Mouse (Mus musculus): Measurements from ENCODE around the gene Gm20498. TPM values are rescaled to one million over a fixed set of nuclear protein-coding genes. Genes with fewer than 3 reads are reported as not detected.

Gm20498 gene
- polyA plus RNA-seq, 1 experiment = 30.2 TPM

DNA sequence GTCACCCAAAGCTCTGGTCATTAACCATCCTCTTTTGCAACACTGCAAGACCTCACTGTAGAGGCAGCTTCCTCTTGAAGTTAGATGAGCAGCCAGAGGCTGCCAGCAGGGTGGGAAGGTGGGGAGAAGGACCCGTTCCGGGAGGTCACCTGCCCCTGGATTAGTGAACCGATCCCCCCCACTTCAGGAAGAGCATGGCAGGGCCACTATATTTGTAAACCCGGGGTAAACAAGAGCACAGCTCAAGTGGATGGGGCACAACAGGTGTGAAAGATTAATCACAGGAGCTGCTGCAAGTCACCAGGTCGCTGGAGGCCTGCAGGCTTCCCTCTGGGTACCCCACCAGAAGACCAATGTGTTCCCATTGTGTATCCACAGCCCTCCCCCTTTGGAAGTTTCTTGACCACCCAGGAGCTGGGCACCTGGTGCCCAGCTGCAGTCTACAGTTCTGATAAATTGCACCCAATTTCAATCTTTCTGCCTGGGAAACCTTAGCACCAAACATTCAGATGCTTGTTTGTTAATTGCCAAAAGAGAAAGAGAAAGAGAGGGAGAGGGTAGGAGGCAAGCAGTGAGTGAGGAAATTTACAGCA lies 201.6 kb downstream of the Gm20498 start:
- TF ChIP-seq MYOD1 (IDR thresholded peaks at IDR 0.05; ENCODE audit: control insufficient read depth, insufficient read length, low read depth) (no peak), FOSL1 (IDR thresholded peaks at IDR 0.05; ENCODE audit: insufficient read depth, low read length, poor library complexity, severe bottlenecking) (no peak), MAX (IDR thresholded peaks at IDR 0.05) (no peak), CEBPB (IDR thresholded peaks at IDR 0.05; ENCODE audit: low read depth) (no peak), CTCF (IDR thresholded peaks at IDR 0.05; ENCODE audit: control insufficient read depth, insufficient read depth, insufficient read length) (no peak), USF1 (IDR thresholded peaks at IDR 0.05; ENCODE audit: low read depth) (no peak), MYOG (IDR thresholded peaks at IDR 0.05; ENCODE audit: control insufficient read depth, extremely low read depth, insufficient read length) (no peak)
- Histone ChIP-seq H3K79me3 (ENCODE audit: low read depth) (no peaks in the 10 kb centered on the region), H3K4me3 (ENCODE audit: insufficient read depth, poor library complexity, severe bottlenecking) (no peak overlapping the region), H3K36me3 (ENCODE audit: control insufficient read depth, insufficient read depth) (no peaks in the 10 kb centered on the region), H3ac (ENCODE audit: control insufficient read depth, insufficient read length, low read depth) (no peak overlapping the region), H3K27me3 (ENCODE audit: control insufficient read depth, insufficient read depth, insufficient read length) (peaks cover 36% of the 10 kb centered on the region), H3K79me2 (ENCODE audit: control insufficient read depth, insufficient read depth) (no peaks in the 10 kb centered on the region)

GRCm38 (mm10) chr12:81324991-81325390 lies 207.7 kb downstream of the Gm20498 start:
- Histone ChIP-seq H3K27me3 (ENCODE audit: control insufficient read depth, insufficient read depth, insufficient read length) (peaks cover 2% of the 10 kb centered on the region), H3K4me3 (ENCODE audit: insufficient read depth, poor library complexity, severe bottlenecking) (no peak overlapping the region)
- no peak for TF ChIP-seq CEBPB (IDR thresholded peaks at IDR 0.05; ENCODE audit: low read depth)
- no peak for TF ChIP-seq FOSL1 (IDR thresholded peaks at IDR 0.05; ENCODE audit: insufficient read depth, low read length, poor library complexity, severe bottlenecking)
- no peak for TF ChIP-seq MYOD1 (IDR thresholded peaks at IDR 0.05; ENCODE audit: control insufficient read depth, insufficient read length, low read depth)
- no peak for TF ChIP-seq CTCF (IDR thresholded peaks at IDR 0.05; ENCODE audit: control insufficient read depth, insufficient read depth, insufficient read length)
- no peak for TF ChIP-seq MAX (IDR thresholded peaks at IDR 0.05)
- no peak for TF ChIP-seq MYOG (IDR thresholded peaks at IDR 0.05; ENCODE audit: control insufficient read depth, extremely low read depth, insufficient read length)
- no peak for TF ChIP-seq USF1 (IDR thresholded peaks at IDR 0.05; ENCODE audit: low read depth)

DNA sequence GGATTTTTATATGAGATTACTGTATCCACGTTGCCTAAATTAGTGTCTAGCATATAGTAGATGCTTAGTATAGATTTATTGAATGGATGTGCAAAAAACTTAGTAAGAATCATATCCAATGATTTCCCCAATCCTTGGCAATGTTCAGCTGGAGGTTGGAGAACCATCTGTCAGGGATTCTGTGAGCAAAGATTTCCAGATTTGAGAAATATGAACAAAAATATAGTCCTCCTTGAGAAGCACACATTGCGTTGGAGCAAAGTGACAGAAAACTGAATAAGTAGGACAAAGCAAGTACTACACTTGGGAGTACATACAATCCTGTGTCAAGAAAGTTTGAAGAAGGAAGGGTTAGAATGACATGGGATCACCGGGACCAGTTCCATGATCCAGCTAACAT lies 208.6 kb downstream of the Gm20498 start:
- Histone ChIP-seq H3K4me3 (ENCODE audit: insufficient read depth, poor library complexity, severe bottlenecking) (no peak overlapping the region), H3K79me2 (ENCODE audit: control insufficient read depth, insufficient read depth) (no peaks in the 10 kb centered on the region), H3K27me3 (ENCODE audit: control insufficient read depth, insufficient read depth, insufficient read length) (peaks cover 4% of the 10 kb centered on the region), H3K36me3 (ENCODE audit: control insufficient read depth, insufficient read depth) (no peaks in the 10 kb centered on the region), H3K79me3 (ENCODE audit: low read depth) (no peaks in the 10 kb centered on the region), H3ac (ENCODE audit: control insufficient read depth, insufficient read length, low read depth) (no peak overlapping the region)
- no peak for TF ChIP-seq CTCF (IDR thresholded peaks at IDR 0.05; ENCODE audit: control insufficient read depth, insufficient read depth, insufficient read length)
- no peak for TF ChIP-seq USF1 (IDR thresholded peaks at IDR 0.05; ENCODE audit: low read depth)
- no peak for TF ChIP-seq CEBPB (IDR thresholded peaks at IDR 0.05; ENCODE audit: low read depth)
- TF ChIP-seq FOSL1 (IDR thresholded peaks at IDR 0.05; ENCODE audit: insufficient read depth, low read length, poor library complexity, severe bottlenecking) = no peak
- no peak for TF ChIP-seq MYOD1 (IDR thresholded peaks at IDR 0.05; ENCODE audit: control insufficient read depth, insufficient read length, low read depth)
- TF ChIP-seq MAX (IDR thresholded peaks at IDR 0.05) = no peak
- no peak for TF ChIP-seq MYOG (IDR thresholded peaks at IDR 0.05; ENCODE audit: control insufficient read depth, extremely low read depth, insufficient read length)

More at GRCm38 (mm10) chr12:81324991-81325390, 207.7 kb downstream of the Gm20498 start:
- H3K79me3 ChIP-seq (ENCODE audit: low read depth) = no peaks in the 10 kb centered on the region
- no peaks in the 10 kb centered on the region for H3K79me2 ChIP-seq (ENCODE audit: control insufficient read depth, insufficient read depth)
- H3ac ChIP-seq (ENCODE audit: control insufficient read depth, insufficient read length, low read depth) = no peak overlapping the region
- no peaks in the 10 kb centered on the region for H3K36me3 ChIP-seq (ENCODE audit: control insufficient read depth, insufficient read depth)

DNA sequence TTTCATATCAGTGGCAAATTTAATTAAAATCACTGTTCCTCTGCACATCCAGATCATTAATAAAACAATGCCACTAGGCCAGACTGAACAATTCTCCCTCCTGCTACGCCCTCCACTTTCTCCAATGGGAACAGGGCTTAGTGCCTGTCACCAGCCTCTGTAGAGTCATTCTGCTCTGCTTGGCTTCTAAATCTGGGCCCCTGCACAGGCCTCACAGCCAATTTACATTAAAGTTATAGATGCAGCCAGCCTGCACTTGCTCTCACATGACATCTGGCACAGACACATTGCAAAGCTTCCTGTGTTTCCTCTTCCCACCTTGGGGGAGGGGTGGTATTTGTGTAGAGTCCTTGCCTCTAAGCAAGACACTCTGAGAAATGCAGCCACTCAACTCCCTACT lies 211.7 kb downstream of the Gm20498 start:
- H3ac ChIP-seq (ENCODE audit: control insufficient read depth, insufficient read length, low read depth) = no peak overlapping the region
- H3K27me3 ChIP-seq (ENCODE audit: control insufficient read depth, insufficient read depth, insufficient read length) = peaks cover 4% of the 10 kb centered on the region
- H3K79me2 ChIP-seq (ENCODE audit: control insufficient read depth, insufficient read depth) = no peaks in the 10 kb centered on the region
- no peaks in the 10 kb centered on the region for H3K79me3 ChIP-seq (ENCODE audit: low read depth)
- TF ChIP-seq CEBPB (IDR thresholded peaks at IDR 0.05; ENCODE audit: low read depth) = no peak
- H3K36me3 ChIP-seq (ENCODE audit: control insufficient read depth, insufficient read depth) = no peaks in the 10 kb centered on the region
- no peak overlapping the region for H3K4me3 ChIP-seq (ENCODE audit: insufficient read depth, poor library complexity, severe bottlenecking)

DNA sequence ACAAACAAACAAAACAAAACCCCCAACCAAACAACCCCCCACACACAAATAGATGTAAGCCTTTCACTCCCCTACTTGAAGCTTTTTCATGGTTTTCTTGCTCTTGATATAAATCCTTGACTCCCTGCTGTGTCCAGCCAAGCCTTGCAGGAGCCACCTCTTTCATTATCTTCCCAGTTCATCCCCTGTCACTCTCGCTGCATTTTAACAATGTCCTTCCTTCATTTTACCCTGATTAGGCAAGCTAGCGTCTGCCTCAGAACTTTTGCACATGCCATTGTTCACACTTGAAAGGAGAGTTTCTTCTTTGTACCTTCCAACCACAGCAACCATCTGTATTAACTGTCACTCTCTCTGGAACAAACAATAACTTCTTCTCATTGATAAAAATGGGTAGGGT lies 214.9 kb downstream of the Gm20498 start:
- no peak overlapping the region for H3K4me3 ChIP-seq (ENCODE audit: insufficient read depth, poor library complexity, severe bottlenecking)
- H3K79me3 ChIP-seq (ENCODE audit: low read depth) = no peaks in the 10 kb centered on the region
- H3ac ChIP-seq (ENCODE audit: control insufficient read depth, insufficient read length, low read depth) = no peak overlapping the region
- TF ChIP-seq CEBPB (IDR thresholded peaks at IDR 0.05; ENCODE audit: low read depth) (no peak), MAX (IDR thresholded peaks at IDR 0.05) (no peak), MYOD1 (IDR thresholded peaks at IDR 0.05; ENCODE audit: control insufficient read depth, insufficient read length, low read depth) (no peak), CTCF (IDR thresholded peaks at IDR 0.05; ENCODE audit: control insufficient read depth, insufficient read depth, insufficient read length) (no peak), USF1 (IDR thresholded peaks at IDR 0.05; ENCODE audit: low read depth) (no peak), FOSL1 (IDR thresholded peaks at IDR 0.05; ENCODE audit: insufficient read depth, low read length, poor library complexity, severe bottlenecking) (no peak), MYOG (IDR thresholded peaks at IDR 0.05; ENCODE audit: control insufficient read depth, extremely low read depth, insufficient read length) (no peak)
- peaks cover 10% of the 10 kb centered on the region for H3K27me3 ChIP-seq (ENCODE audit: control insufficient read depth, insufficient read depth, insufficient read length)
- H3K36me3 ChIP-seq (ENCODE audit: control insufficient read depth, insufficient read depth) = no peaks in the 10 kb centered on the region
- no peaks in the 10 kb centered on the region for H3K79me2 ChIP-seq (ENCODE audit: control insufficient read depth, insufficient read depth)

GRCm38 (mm10) chr12:81315953-81316352 lies 216.8 kb downstream of the Gm20498 start:
- Histone ChIP-seq H3K4me3 (ENCODE audit: insufficient read depth, poor library complexity, severe bottlenecking) (no peak overlapping the region), H3K36me3 (ENCODE audit: control insufficient read depth, insufficient read depth) (no peaks in the 10 kb centered on the region), H3K27me3 (ENCODE audit: control insufficient read depth, insufficient read depth, insufficient read length) (peaks cover 10% of the 10 kb centered on the region), H3K79me3 (ENCODE audit: low read depth) (no peaks in the 10 kb centered on the region), H3ac (ENCODE audit: control insufficient read depth, insufficient read length, low read depth) (no peak overlapping the region), H3K79me2 (ENCODE audit: control insufficient read depth, insufficient read depth) (no peaks in the 10 kb centered on the region)
- TF ChIP-seq MYOD1 (IDR thresholded peaks at IDR 0.05; ENCODE audit: control insufficient read depth, insufficient read length, low read depth) (no peak), USF1 (IDR thresholded peaks at IDR 0.05; ENCODE audit: low read depth) (no peak), MAX (IDR thresholded peaks at IDR 0.05) (no peak), FOSL1 (IDR thresholded peaks at IDR 0.05; ENCODE audit: insufficient read depth, low read length, poor library complexity, severe bottlenecking) (no peak), CEBPB (IDR thresholded peaks at IDR 0.05; ENCODE audit: low read depth) (no peak), CTCF (IDR thresholded peaks at IDR 0.05; ENCODE audit: control insufficient read depth, insufficient read depth, insufficient read length) (no peak), MYOG (IDR thresholded peaks at IDR 0.05; ENCODE audit: control insufficient read depth, extremely low read depth, insufficient read length) (no peak)

Other genes with a start within 250 kb of the Gm20498 start
- 0.01 TPM for gene Slc8a3, start 199.7 kb downstream of the Gm20498 start, polyA plus RNA-seq (2012; fragmentation: generic; extraction: Trizol)
- 0.08 TPM for gene Gm4787, start 153.4 kb downstream of the Gm20498 start, polyA plus RNA-seq (2012; fragmentation: generic; extraction: Trizol)
- gene Adam4, start 111.0 kb downstream of the Gm20498 start, polyA plus RNA-seq (2012; fragmentation: generic; extraction: Trizol) = 0.22 TPM
- gene Cox16, start 47.8 kb downstream of the Gm20498 start, polyA plus RNA-seq (2012; fragmentation: generic; extraction: Trizol) = 88.4 TPM
- 9.2 TPM for gene Synj2bp, start within 50 bp of the Gm20498 start, polyA plus RNA-seq (2012; fragmentation: generic; extraction: Trizol)
- 0.04 TPM for gene Adam21, start 35.6 kb upstream of the Gm20498 start, polyA plus RNA-seq (2012; fragmentation: generic; extraction: Trizol)
- 34.4 TPM for gene Med6, start 62.1 kb upstream of the Gm20498 start, polyA plus RNA-seq (2012; fragmentation: generic; extraction: Trizol)
- 11.2 TPM for gene Ttc9, start 98.3 kb upstream of the Gm20498 start, polyA plus RNA-seq (2012; fragmentation: generic; extraction: Trizol)
- 0.29 TPM for gene Map3k9, start 248.3 kb upstream of the Gm20498 start, polyA plus RNA-seq (2012; fragmentation: generic; extraction: Trizol)